Mouse (Mus musculus): ENCODE results near the gene Tcte1. TPM values are rescaled to one million over a fixed set of nuclear protein-coding genes. Genes with fewer than 3 reads are reported as not detected.

Tcte1 gene
- polyA plus RNA-seq, 1 experiment from 2014 or later: 3.0 TPM

DNA sequence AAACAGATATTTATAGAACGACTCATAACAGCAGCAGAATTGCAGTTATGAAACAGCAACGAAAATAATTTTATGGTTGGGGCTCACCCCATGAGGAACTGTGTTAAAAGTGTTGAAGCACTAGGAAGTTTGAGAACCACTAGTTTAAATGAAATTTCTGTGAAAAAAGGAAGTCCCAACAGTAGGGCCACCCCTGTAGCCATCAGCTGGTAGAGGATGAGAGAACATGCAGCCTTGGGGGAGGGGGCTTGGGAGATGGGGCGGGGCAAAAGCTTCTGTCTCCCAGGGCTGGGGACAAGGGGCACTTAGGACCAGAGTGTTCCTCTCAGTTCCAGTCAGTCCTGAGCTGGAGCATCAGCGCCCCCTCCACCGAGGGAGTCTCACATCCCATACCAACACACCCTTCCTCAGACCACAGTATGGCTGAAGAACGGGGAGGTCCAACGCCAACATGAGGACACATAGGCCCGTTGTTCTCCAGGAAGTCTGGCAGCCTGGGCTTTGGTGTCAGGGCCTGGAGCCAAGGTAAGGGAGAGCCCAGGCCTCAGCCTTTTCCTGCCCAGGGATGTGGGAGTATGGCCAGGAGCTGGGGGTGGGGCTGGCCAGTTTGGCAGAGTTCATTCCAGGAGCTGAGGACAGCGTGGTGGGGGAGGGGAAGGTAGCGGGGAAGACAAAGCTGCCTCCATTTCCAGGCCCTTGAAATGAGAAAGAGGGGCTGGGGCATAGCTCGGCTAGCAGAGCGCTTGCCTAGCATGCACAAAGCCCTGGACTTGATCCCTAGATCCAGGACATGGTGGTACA, 61.1 kb downstream of the Tcte1 start:
- WGBS: 39% methylated on average over 12 of the region's 12 CpGs
- Histone ChIP-seq H3K27ac (peak overlapping the region; percentile 69), H3K9ac (0 out of 2 replicates have a peak overlapping the region, but pooled peaks have one; percentile 29), H3K4me2 (no peak overlapping the region), H3K36me3 (0 out of 2 replicates have a peak, but pooled peaks cover 4% of the 10 kb centered on the region), H3K9me3 (no peaks in the 10 kb centered on the region), H3K4me1 (replicated peaks) (peaks cover 25% of the 10 kb centered on the region), H3K27me3 (no peaks in the 10 kb centered on the region), H3K4me3 (no peak overlapping the region)
- peak; percentile 58 for ATAC-seq (ENCODE audit: low FRiP score)

DNA sequence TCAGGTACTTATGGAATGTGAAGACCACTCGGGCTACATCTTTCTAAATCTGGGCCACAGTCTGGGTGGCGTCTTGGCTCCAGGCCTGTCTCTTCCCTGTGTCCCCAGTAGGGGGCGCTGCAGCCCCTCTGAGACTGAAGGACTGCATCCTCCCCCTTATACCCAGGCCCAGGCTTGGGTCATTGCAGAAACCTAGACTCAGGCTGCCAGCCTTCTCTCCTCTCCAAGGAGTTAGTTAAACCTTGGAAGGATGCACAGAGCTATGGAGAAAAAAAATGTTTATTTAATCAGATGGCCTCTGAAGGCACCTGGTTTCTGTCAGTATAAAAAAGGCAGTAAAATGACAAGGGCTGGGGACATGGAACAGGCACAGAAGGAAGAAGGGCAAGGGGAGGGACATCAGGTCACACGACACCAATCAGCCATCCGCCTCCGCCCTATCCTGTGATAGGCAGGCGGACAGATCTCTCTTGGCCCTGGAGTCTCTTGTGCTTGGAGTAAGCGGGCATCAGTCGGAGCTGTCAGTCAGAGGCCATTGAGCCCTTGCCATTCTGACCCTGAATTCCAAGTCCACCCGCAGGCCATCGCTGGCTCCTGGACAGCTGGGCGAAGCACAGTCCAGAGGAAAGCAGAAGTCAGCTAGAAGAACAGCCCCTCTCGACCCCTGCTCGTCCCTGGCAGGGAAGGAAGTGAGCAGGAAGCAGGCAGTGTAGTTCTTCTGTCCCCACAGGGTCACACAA, 61.9 kb downstream of the Tcte1 start:
- Histone ChIP-seq H3K36me3 (0 out of 2 replicates have a peak, but pooled peaks cover 4% of the 10 kb centered on the region), H3K9ac (peak overlapping the region; percentile 29; the same call in 1 of the 2 replicates), H3K4me3 (no peak overlapping the region), H3K27me3 (no peaks in the 10 kb centered on the region), H3K27ac (peak overlapping the region; percentile 69), H3K9me3 (no peaks in the 10 kb centered on the region), H3K4me1 (replicated peaks) (peaks cover 25% of the 10 kb centered on the region), H3K4me2 (no peak overlapping the region)
- WGBS: 24% methylated on average over 14 of the region's 14 CpGs
- peak; percentile 44; the same call in 1 of the 2 replicates for ATAC-seq (ENCODE audit: low FRiP score)

DNA sequence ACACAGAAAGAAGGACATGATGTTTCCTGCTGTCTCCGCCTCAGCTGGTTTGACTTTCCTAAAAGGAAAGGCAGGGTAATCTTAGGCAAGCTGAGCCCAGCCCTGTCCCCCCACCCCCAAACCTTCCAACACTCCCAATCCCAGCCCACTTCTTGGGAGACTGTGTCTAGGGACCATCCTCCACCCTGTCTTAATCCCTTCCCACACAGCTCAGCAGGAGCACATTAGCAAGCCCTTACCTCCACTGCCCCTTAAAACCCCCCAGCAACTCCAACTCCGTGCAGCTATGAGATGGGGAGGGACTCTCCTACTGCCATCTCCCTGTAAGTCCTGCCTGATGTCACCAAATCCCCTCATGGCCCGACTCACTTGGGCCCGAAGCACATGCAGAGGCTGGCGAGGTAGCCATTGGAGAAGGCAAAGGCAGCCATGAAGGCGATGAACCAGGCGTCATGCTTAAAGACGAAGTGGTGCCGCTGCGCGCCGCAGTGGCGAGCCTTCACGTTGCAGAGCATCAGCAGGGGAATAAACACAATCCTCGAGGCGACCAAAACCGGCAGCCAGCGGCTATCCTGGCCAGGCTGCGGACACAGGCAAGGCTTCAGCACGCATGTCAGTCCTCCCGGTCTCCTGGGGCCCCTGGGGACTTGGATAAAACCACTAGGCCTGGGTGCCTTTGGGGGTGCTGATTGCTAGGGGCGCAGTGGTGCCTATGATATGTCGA, 62.7 kb downstream of the Tcte1 start:
- Histone ChIP-seq H3K4me1 (replicated peaks) (peaks cover 24% of the 10 kb centered on the region), H3K4me2 (no peak overlapping the region), H3K36me3 (0 out of 2 replicates have a peak, but pooled peaks cover 4% of the 10 kb centered on the region), H3K9me3 (no peaks in the 10 kb centered on the region), H3K9ac (peak overlapping the region; percentile 29; the same call in 1 of the 2 replicates), H3K27ac (peak overlapping the region; percentile 69), H3K27me3 (no peaks in the 10 kb centered on the region), H3K4me3 (no peak overlapping the region)
- no peak for ATAC-seq (ENCODE audit: low FRiP score)
- WGBS: 66% methylated on average over 23 of the region's 23 CpGs

DNA sequence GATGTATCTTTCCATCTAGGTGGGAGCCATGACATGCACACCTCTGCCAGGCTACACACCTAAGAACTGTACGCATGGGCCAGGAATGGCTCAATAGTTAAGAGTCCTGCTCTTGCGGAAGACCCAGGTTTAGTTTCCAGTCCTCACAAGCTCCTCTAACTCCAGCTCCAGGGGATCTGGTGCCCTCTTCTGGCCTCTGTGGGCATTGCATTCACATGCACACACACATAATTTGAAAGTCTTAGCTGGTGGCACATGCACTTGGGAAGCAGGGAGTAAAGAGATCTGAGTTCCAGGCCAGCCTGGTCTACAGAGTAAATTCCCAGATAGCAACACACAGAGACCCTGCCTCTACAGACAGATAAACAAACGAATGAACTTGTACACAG, 63.2 kb downstream of the Tcte1 start:
- Histone ChIP-seq H3K4me2 (no peak overlapping the region), H3K27ac (no peak overlapping the region), H3K9me3 (no peaks in the 10 kb centered on the region), H3K4me3 (no peak overlapping the region), H3K4me1 (replicated peaks) (peaks cover 21% of the 10 kb centered on the region), H3K36me3 (0 out of 2 replicates have a peak, but pooled peaks cover 4% of the 10 kb centered on the region), H3K9ac (no peak overlapping the region), H3K27me3 (no peaks in the 10 kb centered on the region)
- no peak for ATAC-seq (ENCODE audit: low FRiP score)
- 98% methylated on average over 3 of the region's 3 CpGs for WGBS

DNA sequence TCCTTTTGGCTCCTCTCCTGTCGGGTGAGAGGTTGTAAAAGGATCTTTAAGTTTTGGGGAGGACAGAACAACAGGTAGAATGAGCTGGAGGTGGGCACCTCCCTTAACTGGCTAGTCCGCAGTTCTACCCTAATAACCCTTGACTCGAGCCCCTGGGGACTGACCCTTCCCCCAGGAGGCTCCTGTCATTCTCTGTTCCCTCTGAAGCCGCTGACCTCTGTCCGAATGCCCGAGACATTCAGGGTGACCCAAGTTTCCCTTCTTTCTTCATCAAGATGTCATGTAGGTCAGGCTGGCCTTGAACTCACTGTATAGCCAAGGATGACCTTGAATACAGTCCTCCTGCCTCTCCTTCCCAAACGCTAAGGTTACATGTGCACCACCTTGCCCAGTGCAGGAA, 65.1 kb downstream of the Tcte1 start:
- Histone ChIP-seq H3K27me3 (peaks cover 11% of the 10 kb centered on the region), H3K4me1 (replicated peaks) (peaks cover 40% of the 10 kb centered on the region), H3K9me3 (no peaks in the 10 kb centered on the region), H3K4me3 (no peak overlapping the region), H3K4me2 (no peak overlapping the region), H3K36me3 (0 out of 2 replicates have a peak, but pooled peaks cover 4% of the 10 kb centered on the region), H3K27ac (no peak overlapping the region), H3K9ac (no peak overlapping the region)
- no peak for ATAC-seq (ENCODE audit: low FRiP score)
- 95% methylated on average over 7 of the region's 7 CpGs for WGBS

DNA sequence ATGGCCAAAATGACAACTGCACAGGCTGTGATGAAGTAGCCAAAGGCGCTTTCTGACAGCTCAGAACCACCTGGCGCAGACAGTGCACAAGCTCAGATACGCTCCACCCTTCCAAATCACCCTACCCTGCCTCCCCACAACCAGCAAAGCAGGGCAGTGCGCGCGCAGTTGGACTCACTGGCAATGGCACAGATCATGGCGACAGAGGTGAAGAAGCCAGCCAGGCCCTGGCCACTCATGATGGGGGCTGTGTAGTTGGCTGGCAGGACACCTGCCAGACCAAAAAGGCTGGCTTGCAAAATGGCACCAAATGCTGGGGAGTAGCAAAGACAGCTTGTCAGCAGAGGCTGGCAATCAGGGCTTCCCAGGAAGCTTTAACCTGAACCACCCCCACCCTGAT, 66.0 kb downstream of the Tcte1 start:
- WGBS: 97% methylated on average over 7 of the region's 7 CpGs
- peaks cover 47% of the 10 kb centered on the region for H3K4me1 ChIP-seq (replicated peaks)

DNA sequence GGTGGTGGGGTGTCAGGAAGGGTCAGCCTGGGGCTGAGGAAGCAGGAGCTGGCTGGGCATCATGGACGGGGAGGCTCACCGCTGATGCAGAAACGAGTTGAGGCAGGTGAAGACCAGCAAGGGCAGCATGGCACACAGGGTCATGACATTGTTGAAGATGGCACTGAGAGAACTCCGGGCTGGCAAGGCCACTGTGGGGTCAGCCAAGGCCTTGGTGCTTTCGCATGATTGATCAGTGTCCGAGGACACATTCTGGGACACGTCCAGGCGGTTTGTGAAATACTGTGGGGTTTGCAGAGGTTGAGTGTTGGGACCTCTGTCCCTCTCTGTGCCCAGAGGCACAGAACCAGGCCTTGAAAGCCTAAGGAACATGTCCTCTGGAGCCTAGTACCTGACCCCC, 66.6 kb downstream of the Tcte1 start:
- Histone ChIP-seq H3K27ac (no peak overlapping the region), H3K9me3 (no peaks in the 10 kb centered on the region), H3K4me3 (no peak overlapping the region), H3K36me3 (0 out of 2 replicates have a peak, but pooled peaks cover 4% of the 10 kb centered on the region), H3K4me2 (no peak overlapping the region), H3K4me1 (replicated peaks) (peaks cover 47% of the 10 kb centered on the region), H3K9ac (no peak overlapping the region), H3K27me3 (peaks cover 25% of the 10 kb centered on the region)
- no peak for ATAC-seq (ENCODE audit: low FRiP score)
- WGBS: 93% methylated on average over 8 of the region's 8 CpGs

More for the DNA sequence above, 66.0 kb downstream of the Tcte1 start:
- Histone ChIP-seq H3K27me3 (peaks cover 19% of the 10 kb centered on the region), H3K9ac (no peak overlapping the region), H3K36me3 (0 out of 2 replicates have a peak, but pooled peaks cover 4% of the 10 kb centered on the region), H3K27ac (no peak overlapping the region), H3K4me3 (no peak overlapping the region), H3K4me2 (no peak overlapping the region), H3K9me3 (no peaks in the 10 kb centered on the region)
- no peak for ATAC-seq (ENCODE audit: low FRiP score)

DNA sequence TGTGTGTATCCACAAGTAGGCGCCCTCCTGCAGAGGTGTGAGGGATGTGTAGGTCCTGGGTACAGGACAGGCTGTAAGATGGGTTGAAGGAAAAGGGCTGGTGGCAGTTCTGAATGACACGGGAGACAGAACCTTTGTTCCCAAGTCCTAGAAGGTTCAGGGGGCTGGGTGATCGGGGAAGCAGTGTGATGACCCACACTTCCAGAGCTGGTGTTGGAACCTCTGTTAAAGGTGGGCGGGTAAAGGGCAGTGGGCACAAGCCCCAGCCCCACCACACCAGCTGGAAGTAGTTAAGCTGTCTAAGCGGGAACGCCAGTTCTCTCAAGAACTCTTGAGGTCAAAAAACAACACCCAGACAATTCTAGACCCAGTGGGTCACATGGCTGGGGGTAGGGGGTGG, 67.2 kb downstream of the Tcte1 start:
- 88% methylated on average over 6 of the region's 6 CpGs for WGBS
- Histone ChIP-seq H3K4me3 (no peak overlapping the region), H3K4me1 (replicated peaks) (peaks cover 47% of the 10 kb centered on the region), H3K36me3 (0 out of 2 replicates have a peak, but pooled peaks cover 4% of the 10 kb centered on the region), H3K9ac (no peak overlapping the region), H3K27me3 (peaks cover 29% of the 10 kb centered on the region), H3K27ac (no peak overlapping the region), H3K4me2 (no peak overlapping the region), H3K9me3 (no peaks in the 10 kb centered on the region)
- no peak for ATAC-seq (ENCODE audit: low FRiP score)

DNA sequence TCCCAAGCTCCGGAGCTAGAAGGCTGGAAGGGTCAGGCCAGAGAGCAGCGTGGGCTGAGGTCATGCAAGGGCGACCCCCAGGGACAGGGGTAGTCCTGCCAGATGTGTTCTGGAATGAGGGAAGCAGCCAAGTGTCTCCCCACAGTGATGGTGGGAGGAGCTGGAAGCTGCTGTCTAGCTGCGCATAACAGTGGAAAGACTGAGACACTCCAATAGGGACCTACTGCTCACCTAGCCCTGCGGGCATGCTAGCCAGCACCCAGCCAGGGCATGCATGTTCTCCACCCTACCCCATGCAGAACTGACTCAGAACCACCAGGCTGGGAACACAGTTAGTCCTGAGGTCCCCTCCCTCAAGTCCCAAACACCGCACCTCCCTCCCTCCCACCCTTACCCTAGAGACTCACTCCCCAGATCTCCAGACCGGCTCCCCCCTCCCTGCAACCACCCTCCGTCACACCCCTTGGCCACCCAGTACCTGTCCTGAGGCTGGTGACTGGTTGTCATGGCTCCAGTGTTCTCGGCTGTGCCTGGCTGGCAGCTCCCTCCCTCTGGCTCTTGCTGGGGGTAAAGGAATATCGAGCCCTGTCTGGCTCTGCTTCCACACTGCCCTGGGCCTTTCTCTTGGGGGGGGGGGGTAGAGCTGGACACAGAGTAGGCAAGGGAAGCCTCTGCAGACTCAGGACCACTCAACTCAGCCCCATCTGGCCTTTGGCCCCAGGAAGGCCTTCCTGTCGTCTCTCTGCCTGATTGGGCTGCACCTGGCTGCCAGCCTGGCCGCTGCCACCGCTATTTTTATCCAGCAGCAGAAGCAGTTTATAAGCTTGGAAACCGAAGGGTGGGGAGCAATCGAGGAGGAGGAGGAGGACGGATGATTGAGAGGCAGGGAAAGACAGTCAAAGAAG, 68.7 kb downstream of the Tcte1 start:
- Histone ChIP-seq H3K27ac (no peak overlapping the region), H3K27me3 (peaks cover 37% of the 10 kb centered on the region), H3K4me2 (peak overlapping the region; percentile 10), H3K4me3 (no peak overlapping the region), H3K4me1 (replicated peaks) (peaks cover 57% of the 10 kb centered on the region), H3K9ac (peak overlapping the region; percentile 49), H3K9me3 (no peaks in the 10 kb centered on the region), H3K36me3 (0 out of 2 replicates have a peak, but pooled peaks cover 1% of the 10 kb centered on the region)
- no peak for ATAC-seq (ENCODE audit: low FRiP score)
- 48% methylated on average over 16 of the region's 16 CpGs for WGBS

Data from hindbrain, embryonic 13.5 days (tissue).